8 mouse cellular contexts compared by ENCODE assay signal in the genomic region with DNA sequence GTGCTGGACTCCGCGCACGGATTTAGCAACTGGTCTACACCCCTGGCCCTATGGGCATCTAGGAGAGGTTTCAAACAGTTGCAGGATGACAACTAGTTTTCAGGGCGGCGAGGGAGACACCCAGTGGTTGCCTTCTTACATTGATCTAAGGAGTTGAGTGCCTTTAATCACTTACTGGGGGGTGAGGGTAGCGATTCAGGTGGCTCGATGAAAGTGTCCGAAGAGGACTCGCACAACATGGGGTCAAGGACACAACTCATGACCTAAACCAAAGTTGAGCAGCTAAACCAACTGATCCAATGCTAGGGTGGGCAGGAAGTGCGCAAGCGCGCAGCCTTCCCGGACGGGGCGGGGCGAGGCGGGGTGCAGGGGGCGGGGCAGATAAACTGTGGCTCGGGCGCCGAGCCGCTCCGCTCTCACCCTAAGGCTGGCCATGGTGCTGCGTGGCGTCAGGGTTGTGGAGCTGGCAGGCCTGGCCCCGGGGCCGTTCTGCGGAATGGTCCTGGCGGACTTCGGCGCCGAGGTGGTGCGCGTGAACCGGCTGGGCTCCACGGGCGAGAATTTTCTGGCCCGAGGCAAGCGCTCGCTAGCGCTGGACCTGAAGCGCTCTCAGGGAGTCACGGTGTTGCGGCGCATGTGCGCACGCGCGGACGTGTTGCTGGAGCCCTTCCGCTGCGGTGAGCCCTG. TPM values are rescaled to one million over a fixed set of nuclear protein-coding genes. Genes with fewer than 3 reads are reported as not detected.
DNase-seq lines count a peak whose midpoint lies in the region; ATAC-seq and TF ChIP-seq lines count a peak whose summit lies in the region.

A gene (plus strand): TSS at position 380 of the 687 bp plus-strand sequence.

- no peaks in the 10 kb centered on the region for H3K27me3 ChIP-seq in embryonic facial prominence, embryonic 15.5 days
- H3K27me3 ChIP-seq in limb, embryonic 14.5 days (ENCODE audit: control insufficient read depth, insufficient read depth, low read length): no peaks in the 10 kb centered on the region
- no peaks in the 10 kb centered on the region for H3K27me3 ChIP-seq in midbrain, postnatal 0 days (ENCODE audit: insufficient read depth, low read length)

- peak; percentile 68; the same call in 1 of the 2 replicates for TF ChIP-seq POLR2A in bone marrow, adult 2 months (IDR thresholded peaks at IDR 0.05; ENCODE audit: borderline replicate concordance, control insufficient read depth, low read depth, low read length)
- peak; percentile 97 for TF ChIP-seq POLR2A in limb, embryonic 14.5 days (IDR thresholded peaks at IDR 0.05; ENCODE audit: borderline replicate concordance, extremely low read depth, insufficient read depth, insufficient read length)

- peak; percentile 95 for DNase-seq in 3134 (ENCODE audit: extremely low read depth, insufficient read length, low spot score)
- DNase-seq in heart, adult 8-10 months (ENCODE audit: low spot score): peak; percentile 89
- peak; percentile 95 for DNase-seq in kidney, adult 9 months
- peak; percentile 91 for DNase-seq in limb, embryonic 14.5 days (ENCODE audit: low spot score)
- peak; percentile 94 for DNase-seq in midbrain, postnatal 0 days (ENCODE audit: low spot score)
- DNase-seq in spleen, postnatal 14 days (ENCODE audit: low spot score in 2 of 2): peak; percentile 58 to 68

- under 1% methylated on average over 52 of the region's 52 CpGs for WGBS in bone marrow, adult 2 months
- WGBS in embryonic facial prominence, embryonic 15.5 days: under 1% methylated on average over 51 of the region's 52 CpGs
- WGBS in limb, embryonic 14.5 days: under 1% methylated on average over 43 of the region's 52 CpGs
- WGBS in midbrain, postnatal 0 days: under 1% methylated on average over 52 of the region's 52 CpGs

- no peaks in the 10 kb centered on the region for H3K4me1 ChIP-seq in bone marrow, adult 2 months (ENCODE audit: control insufficient read depth, insufficient read depth, low read length)
- peaks cover 13% of the 10 kb centered on the region for H3K4me1 ChIP-seq in embryonic facial prominence, embryonic 15.5 days
- peaks cover 9% of the 10 kb centered on the region; the same call in 1 of the 2 replicates for H3K4me1 ChIP-seq in limb, embryonic 14.5 days (ENCODE audit: control insufficient read depth, insufficient read depth, low read length)
- H3K4me1 ChIP-seq in midbrain, postnatal 0 days (ENCODE audit: insufficient read depth, low read length): peaks cover 7% of the 10 kb centered on the region; the same call in 1 of the 2 replicates

- no peak for TF ChIP-seq CTCF in bone marrow, adult 2 months (IDR thresholded peaks at IDR 0.05; ENCODE audit: control insufficient read depth, insufficient read depth, low read length)
- TF ChIP-seq CTCF in midbrain, postnatal 0 days (IDR thresholded peaks at IDR 0.05): peak; percentile 73

- H3K9me3 ChIP-seq in embryonic facial prominence, embryonic 15.5 days (replicated peaks): no peaks in the 10 kb centered on the region
- H3K9me3 ChIP-seq in limb, embryonic 14.5 days (ENCODE audit: control insufficient read depth, low read length): no peaks in the 10 kb centered on the region
- no peaks in the 10 kb centered on the region for H3K9me3 ChIP-seq in midbrain, postnatal 0 days (ENCODE audit: low read length)

- H3K36me3 ChIP-seq in embryonic facial prominence, embryonic 15.5 days: no peaks in the 10 kb centered on the region
- 0 out of 2 replicates have a peak, but pooled peaks cover 4% of the 10 kb centered on the region for H3K36me3 ChIP-seq in limb, embryonic 14.5 days (ENCODE audit: control insufficient read depth, insufficient read depth, low read length)
- no peaks in the 10 kb centered on the region for H3K36me3 ChIP-seq in midbrain, postnatal 0 days (ENCODE audit: insufficient read depth, low read length)

- H3K4me2 ChIP-seq in embryonic facial prominence, embryonic 15.5 days (replicated peaks): peak within 1 kb of the TSS; percentile 62
- peak within 1 kb of the TSS; percentile 62 for H3K4me2 ChIP-seq in limb, embryonic 14.5 days (replicated peaks; ENCODE audit: low read depth, low read length, severe bottlenecking)
- H3K4me2 ChIP-seq in midbrain, postnatal 0 days (ENCODE audit: low read depth, low read length, poor library complexity, severe bottlenecking): peak within 1 kb of the TSS; percentile 59

- peak; percentile 97 for ATAC-seq in embryonic facial prominence, embryonic 15.5 days (ENCODE audit: insufficient number of reproducible peaks, low FRiP score, low TSS enrichment, low read depth)
- ATAC-seq in limb, embryonic 14.5 days (ENCODE audit: low FRiP score, low read depth): peak; percentile 99
- ATAC-seq in midbrain, postnatal 0 days (ENCODE audit: low FRiP score): peak; percentile 98

- H3K4me3 ChIP-seq in bone marrow, adult 2 months (replicated peaks; ENCODE audit: control insufficient read depth, low read depth, low read length): peak within 1 kb of the TSS; percentile 93
- peak within 1 kb of the TSS; percentile 79 for H3K4me3 ChIP-seq in embryonic facial prominence, embryonic 15.5 days (replicated peaks)
- H3K4me3 ChIP-seq in limb, embryonic 14.5 days (replicated peaks; ENCODE audit: low read length): peak within 1 kb of the TSS; percentile 62
- peak within 1 kb of the TSS; percentile 62 for H3K4me3 ChIP-seq in midbrain, postnatal 0 days (ENCODE audit: low read depth, low read length)

- peak within 1 kb of the TSS; percentile 77 for H3K9ac ChIP-seq in embryonic facial prominence, embryonic 15.5 days
- H3K9ac ChIP-seq in limb, embryonic 14.5 days (ENCODE audit: low read depth, low read length, severe bottlenecking): peak within 1 kb of the TSS; percentile 69
- H3K9ac ChIP-seq in midbrain, postnatal 0 days (replicated peaks; ENCODE audit: low read length, poor library complexity, severe bottlenecking): peak within 1 kb of the TSS; percentile 67

- peak within 1 kb of the TSS; percentile 89 for H3K27ac ChIP-seq in bone marrow, adult 2 months (ENCODE audit: control insufficient read depth, insufficient read depth, low read depth, low read length, poor library complexity)
- H3K27ac ChIP-seq in embryonic facial prominence, embryonic 15.5 days (replicated peaks): peak within 1 kb of the TSS; percentile 94
- H3K27ac ChIP-seq in limb, embryonic 14.5 days (replicated peaks; ENCODE audit: low read depth, low read length): peak within 1 kb of the TSS; percentile 89
- H3K27ac ChIP-seq in midbrain, postnatal 0 days (ENCODE audit: low read depth, low read length): peak within 1 kb of the TSS; percentile 88

RNA-seq across cellular contexts. Expression of the gene that starts here (rescaled TPM):
- 0.88 and 2.1 TPM in 2 replicates for polyA plus RNA-seq in bone marrow, adult 2 months (2011; ENCODE audit: insufficient read depth, insufficient read length, low replicate concordance, missing spikeins)
- 21.5 and 27.4 TPM in 2 replicates for polyA plus RNA-seq in embryonic facial prominence, embryonic 15.5 days (2015; fragmentation: Nextera tagmentation; extraction: Ambion mirVana)
- total RNA-seq in heart, adult 8-10 months (2022): 10 to 100 TPM; 34.2 to 38.2 (median 36.0) TPM
- 22.2 and 25.7 TPM in 2 replicates for polyA plus RNA-seq in limb, embryonic 14.5 days (2012; rRNA removed)
- polyA plus RNA-seq in limb, embryonic 14.5 days (2014; fragmentation: Nextera tagmentation; extraction: Ambion mirVana): 25.3 and 26.5 TPM in 2 replicates
- 5.2 and 6.3 TPM in 2 replicates for total RNA-seq in midbrain, postnatal 0 days (2014; rRNA removed)
- polyA plus RNA-seq in midbrain, postnatal 0 days (2015; fragmentation: Nextera tagmentation; extraction: Ambion mirVana): 9.8 and 11.1 TPM in 2 replicates

Comparison
In these comparisons a context has a peak if more than half of its experiments do, and no peak if none do; other contexts are left out.
1. Peak in every context shown above with its lines: DNase-seq, ATAC-seq, H3K4me3 ChIP-seq and H3K27ac ChIP-seq.